Mouse (Mus musculus) yolk sac, embryonic 10.5 days (tissue): ENCODE data around the gene Etv6.

ENCODE experiments used
- DNase-seq: peaks from one replicate; pipeline ENCODE4 v3.0.0-alpha.2; 2017; ENCODE audit warnings: low spot score

Gene Etv6

DNA sequence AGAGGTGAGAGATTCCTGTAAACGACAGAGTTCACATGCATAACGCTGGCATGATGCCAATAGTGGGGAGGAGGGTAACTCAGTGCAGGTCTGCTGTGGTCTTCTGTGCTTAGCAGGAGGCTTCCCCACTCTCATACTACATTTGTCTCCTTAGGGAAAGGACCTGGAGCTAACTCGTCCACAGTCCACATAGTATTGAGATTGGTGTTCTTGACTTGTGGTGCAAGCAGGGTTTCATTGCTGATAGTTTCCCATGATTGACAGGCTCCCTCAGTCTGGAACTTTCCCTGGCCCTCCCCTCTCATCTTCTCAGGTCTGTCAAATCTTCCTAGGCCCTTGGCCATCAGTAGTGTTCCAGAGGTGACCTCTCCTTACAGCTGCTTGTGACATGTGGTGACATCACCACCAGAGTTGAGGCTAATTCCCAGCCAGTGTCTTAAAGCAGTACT is 108.2 kb downstream of the Etv6 start:
- DNase-seq, result no peak

DNA sequence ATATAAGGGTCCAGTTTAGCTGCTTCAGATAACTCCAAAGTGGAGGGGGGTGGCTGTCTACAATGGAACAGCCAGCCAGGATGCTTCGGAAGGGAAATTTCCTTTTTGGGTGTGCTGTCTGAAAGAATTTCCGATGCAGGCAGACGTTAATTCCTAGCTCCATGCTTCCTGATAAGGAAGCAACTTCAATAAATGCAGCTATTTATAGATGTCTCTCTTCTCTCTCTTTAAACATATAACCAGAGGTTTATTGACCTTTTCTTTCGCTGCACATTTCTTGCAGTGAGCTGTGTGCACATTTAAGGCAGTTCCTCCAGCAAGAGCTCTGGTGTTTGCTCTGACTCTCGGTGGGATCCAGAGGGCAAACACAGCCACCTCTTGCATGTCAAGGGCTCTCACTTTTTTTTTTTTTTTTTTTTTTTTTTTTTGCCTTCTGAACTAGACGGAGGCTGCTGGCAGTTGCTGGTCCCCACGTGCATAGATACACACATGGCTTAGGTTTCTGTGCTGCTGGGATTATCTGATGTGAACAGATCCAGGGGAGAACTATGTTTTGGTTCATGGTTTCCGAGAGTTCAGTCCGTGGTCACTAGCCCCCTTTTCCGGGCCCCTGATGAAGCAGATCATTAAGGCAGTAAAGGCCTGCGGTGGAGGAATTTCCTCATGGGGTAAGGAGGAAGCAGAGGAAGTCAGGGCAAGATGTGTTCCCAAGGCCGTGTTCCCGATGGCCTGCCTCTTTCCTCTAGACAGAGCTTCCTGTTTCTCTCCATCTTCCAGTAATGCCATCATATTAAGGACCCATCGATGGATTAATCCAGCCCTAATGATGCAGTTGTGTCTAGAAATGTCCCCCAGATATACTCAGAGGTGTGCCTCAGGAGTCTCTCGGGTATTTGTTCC is 109.0 kb downstream of the Etv6 start:
- peak; percentile 62 for DNase-seq

DNA sequence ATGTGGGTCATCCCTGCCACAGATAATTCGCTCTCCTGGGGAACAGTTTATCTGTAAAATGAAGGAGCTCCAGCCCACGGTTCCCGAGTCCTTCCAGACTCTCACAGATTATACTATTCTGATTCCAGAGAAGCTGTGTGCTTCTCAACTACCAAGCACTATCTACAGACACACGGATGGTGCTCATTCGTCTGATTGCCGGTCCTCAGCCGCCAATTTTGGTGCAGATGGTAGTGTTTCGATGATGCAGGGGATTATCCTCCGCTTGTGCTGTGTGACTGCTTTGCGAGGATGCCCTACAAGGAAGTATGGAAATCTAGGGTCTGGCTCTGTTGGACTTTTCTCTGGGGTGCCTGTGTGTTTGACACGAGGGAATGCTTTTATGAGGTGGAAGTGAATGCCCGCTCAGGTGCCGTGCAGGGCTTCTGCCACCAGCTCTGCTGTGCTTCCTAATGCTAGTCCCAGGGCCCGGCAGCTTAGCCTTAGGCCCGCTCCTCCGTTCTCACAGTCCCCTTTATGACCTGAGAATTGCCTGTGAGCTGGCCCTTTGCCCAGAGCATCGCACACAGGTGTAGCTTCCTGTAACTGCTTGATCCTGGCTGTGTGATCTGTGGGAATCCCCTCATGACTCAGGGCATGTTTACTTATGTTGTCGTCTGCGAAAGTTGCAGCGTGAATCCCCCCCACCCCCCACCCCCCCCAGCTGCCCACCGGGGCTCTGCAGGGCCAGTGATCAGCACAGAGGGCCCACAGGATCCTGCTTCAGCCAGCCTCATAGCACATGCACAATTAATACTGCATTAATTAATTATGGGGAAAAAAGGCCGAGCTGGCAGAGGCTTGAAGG is 112.3 kb downstream of the Etv6 start:
- no peak for DNase-seq

DNA sequence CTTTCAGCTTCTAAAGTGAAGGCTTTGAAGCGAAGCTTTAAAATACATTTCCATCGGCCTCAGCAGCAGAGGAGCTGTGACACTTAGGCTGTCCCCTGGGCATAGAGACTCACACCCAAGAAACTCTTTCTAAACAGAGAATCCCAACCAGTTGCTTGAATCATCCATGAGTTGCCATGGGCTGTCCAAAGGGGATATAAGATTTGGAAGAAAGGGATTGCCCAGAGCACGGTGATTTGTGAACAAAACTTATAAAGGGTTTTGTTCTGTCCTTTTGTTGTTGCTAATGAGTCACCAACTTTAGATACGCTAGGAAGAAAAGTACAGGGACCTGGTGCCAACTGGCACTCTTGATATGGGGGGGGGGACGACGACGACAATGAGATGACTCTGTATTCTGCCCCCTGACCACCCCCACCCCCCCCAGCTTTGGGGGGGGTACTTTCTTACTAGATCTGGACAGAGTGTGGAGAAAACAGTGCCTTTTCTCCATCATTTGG is 113.0 kb downstream of the Etv6 start:
- DNase-seq, result no peak

DNA sequence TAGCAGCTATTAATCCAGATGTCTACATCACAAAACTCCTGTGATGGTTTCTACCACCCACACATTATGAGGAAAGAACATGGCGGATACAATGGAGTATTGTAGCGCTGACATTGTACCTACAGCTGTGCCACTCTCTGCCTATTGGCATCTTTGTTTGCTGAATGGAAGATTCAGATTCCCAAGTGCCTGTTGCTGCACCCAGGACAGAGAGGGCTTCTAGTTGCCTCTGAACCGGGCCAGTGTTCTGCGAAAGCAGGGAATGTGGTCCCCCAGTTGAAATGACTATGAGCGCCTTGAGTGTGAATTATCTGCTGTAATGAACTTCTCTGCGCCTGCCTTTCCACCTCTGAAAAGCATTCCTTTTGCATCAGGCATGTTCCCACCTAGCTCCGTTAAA is 114.1 kb downstream of the Etv6 start:
- DNase-seq, result no peak

DNA sequence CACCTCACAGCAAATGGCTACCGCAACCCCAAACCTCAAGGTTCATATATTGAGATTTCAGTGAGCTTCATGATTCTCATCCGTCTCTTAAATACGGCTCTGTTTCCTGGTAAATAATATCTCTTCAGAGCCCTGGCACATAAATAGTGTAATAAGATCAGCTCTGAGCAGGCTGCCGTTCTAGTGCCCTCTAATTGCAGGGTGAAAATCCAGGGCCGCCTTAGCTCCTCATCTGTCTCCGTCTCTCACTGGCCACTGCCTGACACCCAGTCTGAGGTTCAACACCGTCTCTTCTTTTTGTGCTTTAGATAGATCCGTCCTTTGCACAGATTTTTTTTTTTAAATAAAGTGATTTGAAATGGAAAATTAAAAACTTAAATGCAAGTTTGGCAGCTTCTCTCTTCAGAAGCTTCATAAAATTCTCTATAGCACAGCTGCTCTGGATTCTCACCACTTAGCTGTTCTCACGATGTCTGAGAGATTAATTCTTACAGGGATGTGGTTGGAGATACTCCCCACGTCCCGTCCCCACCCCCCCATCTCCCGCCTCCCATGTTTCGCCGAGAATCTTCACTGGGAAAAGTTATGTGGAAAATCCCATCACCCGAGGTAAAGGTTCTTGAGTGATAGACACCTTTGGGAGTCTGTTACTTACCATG is 115.7 kb downstream of the Etv6 start:
- DNase-seq, result no peak

DNA sequence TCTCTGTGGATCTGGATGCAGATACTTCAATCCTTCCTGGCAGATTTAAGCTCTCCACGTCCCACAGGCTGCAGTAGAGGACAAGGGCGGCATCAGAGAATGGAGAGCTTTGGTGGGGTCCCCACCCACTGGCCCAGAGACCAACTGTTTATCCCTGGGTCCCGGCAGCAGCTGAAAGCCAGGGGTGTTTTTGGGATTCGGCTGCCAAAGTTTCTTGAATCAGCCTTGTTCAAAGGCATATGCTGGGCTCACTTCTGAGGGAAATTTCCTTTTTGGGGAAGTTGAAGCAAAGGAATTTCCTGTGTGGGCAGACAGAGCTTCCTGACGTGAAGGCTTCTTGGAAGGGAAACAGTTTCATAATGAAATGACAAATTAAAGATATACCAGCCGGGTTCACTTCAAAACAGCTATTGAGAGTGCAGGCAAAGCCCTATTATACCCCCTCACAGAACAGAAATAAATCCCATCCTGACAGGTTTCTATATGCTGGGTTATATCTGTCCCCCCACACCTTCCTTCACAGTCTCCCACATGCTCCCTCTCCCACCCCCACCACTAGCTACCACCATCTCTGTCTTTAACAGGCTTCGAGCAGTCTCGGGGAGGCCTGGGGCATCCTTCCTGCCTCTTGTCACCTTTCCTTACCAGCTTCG is 116.5 kb downstream of the Etv6 start:
- no peak for DNase-seq

DNA sequence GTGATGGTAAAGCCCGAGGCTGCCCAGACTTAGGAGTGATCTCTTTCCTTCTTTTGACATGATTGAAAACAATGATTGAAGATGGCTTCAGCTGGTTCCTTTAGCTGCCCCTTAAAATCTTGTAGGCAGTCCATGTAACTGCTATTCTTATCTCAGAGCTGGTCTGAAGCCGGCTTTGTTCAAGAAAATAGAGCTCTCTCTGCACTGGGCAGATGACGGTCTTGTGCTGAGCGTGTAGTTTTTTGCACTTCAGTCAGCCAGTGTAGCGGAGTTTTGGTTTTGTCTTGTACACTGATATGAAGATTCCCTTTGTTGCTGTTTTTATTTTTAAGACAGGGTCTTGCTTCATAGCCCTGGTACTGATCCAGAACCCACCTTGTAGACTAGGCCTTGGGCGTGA is 117.0 kb downstream of the Etv6 start:
- DNase-seq, result no peak

DNA sequence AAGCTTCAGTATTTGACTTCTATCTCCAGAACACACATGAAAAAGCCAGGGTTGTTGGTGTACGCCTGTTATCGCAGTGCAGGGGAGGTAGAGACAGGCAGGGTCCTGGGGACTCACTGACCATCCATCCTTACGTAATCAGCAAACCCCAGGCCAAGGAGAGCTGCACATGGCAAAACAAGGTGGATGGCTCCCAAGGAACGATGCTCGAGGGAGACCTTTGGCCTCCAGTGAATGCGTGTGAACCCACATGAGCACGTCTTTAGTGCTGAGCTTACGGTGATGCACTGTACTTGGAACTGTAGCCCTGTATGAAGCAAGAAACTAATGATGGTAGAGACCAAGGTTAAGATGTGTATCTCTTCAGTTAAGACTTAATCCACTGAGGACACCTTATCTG is 119.2 kb downstream of the Etv6 start:
- no peak for DNase-seq

DNA sequence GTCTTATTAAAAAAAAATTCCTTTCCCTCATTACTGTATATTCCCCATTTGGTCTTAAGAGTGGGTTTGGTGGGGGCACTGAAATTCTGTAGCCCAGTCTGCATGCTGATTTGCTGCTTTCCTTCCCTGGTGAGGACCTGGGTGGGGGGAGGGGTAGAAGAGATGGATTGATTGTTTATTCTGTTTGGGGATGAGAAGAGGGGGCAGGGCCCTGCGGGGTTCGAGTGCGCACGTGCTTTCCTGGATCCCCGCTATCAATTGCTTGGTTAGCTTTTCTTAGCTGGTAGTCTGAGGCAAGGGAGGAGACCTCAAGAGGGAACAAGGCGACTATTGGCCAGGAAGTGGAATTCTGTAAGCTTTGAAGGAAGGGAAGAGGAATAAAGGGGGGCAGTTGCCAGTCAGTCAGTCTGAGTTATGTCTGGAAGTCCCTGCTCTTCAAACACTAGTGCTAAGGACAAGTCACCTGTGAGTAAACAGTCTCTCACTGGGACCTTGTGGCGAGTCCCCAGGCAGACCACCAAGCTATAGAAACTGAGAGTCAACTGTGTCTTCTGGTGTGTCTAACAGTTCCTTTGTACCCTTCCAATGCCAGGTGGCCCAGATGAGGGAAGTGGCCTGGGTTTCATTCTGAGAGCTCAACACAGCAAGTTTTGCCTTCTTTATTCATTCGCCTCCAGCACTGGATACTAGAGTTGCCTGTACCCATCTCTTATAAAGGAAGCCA is 120.6 kb downstream of the Etv6 start:
- no peak for DNase-seq

DNA sequence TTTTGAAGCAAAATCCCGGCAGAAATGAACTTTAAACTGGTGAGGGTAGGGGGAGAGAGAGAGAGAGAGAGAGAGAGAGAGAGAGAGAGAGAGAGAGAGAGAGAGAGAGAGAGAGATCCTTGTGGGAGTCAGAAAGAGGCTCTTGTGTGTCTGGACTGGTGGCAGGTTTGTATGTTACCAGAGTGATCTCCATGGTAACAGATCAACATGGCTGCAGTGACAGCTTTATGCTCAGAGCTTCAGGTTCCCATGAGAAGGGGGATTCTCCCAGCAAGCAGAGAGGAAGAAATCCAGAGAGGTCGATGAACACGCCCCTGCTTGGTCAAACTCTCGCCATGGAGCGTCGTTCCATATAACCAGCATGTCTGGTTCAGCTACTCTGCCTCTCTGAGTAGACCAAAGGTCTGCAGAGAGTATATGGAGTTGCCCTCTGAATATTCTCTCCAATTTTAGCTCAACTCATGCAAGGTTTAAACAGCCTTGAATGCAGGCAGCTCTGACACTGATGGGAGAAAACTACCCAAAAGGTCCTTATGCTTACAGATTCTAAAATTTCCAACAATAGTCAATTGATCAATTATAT is 122.1 kb downstream of the Etv6 start:
- no peak for DNase-seq

DNA sequence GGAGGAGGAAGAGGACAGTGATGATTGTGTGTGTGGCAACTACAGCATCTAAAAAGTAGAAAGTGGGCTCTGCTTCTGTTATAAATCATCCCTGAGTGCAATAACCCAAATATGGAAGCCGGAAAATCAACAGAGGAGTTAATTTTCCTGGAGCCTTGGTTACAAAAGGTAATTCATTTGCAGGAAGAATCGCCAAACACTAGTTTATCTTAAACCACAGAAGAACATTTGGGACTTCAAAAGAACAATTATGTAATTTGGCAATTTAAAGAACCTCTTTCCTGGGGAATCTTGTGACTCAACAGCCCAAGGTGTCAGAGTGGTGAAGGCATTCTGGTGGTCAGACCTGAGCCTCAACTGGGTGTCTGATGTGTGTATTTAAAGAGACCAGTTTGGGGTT is 122.7 kb downstream of the Etv6 start:
- DNase-seq, result no peak

DNA sequence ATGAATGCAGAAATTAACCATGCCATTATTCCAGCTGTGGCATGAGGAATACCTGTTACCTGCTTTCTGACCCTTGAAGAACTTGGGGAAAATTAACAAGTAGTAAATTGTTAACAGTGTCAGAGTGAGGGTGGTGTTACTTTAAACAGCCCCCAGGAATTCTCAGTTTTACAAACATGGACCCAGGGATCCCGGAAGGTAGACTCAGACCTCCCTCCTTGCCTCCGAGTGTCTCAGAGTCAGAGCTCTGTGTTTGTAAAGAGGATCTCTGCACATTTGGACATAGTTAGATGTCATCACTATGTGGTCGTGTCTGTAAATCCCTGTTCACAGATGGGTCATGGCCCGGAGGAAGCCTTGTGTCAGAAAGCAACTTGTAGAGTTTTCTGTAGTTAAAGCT is 124.2 kb downstream of the Etv6 start:
- no peak for DNase-seq

DNA sequence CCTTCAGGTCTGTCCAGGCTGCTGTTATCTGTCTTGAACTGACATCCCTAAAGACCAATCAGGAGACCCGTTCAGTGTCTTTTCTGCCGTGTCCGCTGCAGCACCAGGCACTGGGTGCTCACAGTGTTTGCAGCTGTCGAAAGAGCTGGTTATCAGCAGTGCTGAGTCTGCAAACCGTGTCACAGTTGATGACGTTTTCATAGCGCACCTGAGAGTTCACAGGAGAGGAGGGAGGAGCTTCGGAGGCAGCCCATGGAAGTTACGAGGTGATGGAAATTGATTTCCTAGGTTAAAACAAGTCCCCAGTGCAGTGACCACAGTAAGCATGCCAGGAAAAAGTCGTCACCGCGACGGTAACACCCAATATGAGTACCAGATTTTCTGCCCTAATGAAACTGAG is 125.5 kb downstream of the Etv6 start:
- peak; percentile 69 for DNase-seq

DNA sequence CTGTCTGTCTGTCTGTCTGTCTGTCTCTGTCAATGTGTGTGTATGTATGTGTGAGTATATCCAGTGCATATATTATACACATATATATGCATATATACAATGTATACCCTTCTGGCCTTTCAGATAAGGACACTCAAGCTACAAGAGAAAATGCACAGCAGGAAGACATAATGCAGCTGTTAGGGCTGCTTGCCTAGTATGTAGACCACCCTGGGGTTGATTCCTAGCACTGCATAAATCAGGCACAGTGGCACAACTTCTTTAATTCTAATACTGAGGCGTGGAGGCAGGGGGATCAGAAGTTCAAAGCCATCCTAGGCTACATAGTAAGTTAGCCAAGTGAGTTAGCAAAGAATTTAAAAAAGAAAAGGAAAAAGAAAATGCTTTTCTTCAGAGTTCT is 127.8 kb downstream of the Etv6 start:
- no peak for DNase-seq

DNA sequence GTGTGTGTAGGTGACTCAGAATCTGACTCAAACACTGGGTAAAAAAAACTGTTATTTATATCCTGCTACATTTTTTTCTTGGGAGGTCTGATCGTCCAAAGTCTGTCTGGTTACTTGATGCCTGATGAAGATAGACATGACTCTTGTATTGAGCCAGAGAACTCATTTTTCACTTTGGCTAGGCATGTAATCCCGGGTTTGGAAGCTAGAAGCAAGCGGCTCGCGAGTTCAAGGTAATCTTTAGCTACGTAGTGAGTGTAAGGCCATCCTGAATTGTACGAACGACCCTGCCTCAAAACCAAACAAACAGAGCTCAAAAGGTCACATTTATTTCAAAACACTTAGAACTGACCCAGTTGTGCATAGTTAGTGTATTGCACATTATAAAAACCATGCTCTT is 128.9 kb downstream of the Etv6 start:
- DNase-seq, result no peak

DNA sequence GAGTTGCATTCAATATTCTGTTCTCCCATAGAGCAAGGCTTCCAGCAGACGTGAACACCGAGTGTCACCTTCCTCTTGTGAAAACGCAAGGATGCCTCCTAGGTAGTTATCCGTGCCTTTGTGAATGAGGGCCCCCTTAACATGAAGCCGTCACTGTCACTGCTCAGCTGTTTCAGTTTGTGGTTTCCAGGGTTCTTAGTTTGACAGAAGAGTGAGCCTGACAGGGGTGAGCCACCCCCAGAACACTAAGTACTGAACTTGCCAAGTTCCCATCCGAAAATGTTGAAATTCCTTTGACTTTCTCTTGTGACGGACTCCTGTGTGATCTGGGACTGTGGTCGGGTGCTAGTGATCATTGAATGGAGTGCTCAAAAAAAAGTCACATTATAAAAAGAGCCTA is 129.5 kb downstream of the Etv6 start:
- DNase-seq, result no peak

DNA sequence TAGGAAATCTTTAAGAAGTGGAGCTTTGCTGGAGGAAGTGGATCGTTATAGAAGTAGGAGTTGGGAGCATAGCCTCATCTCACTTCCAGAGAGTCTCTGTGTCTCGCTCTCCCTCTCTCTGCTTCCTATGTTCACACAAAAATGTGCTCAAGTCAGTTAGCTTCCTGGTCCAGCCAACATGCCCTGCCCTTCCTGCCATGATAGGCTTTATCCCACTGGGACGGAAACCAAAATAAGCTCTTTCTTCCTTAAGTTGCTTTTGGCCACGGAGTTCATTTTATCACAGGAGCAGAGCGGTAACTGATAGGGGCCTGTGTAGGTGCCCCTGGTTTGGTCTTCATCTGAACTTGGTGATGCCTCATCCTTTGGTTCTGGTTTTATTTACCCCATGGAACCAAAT is 132.5 kb downstream of the Etv6 start:
- DNase-seq, result no peak

DNA sequence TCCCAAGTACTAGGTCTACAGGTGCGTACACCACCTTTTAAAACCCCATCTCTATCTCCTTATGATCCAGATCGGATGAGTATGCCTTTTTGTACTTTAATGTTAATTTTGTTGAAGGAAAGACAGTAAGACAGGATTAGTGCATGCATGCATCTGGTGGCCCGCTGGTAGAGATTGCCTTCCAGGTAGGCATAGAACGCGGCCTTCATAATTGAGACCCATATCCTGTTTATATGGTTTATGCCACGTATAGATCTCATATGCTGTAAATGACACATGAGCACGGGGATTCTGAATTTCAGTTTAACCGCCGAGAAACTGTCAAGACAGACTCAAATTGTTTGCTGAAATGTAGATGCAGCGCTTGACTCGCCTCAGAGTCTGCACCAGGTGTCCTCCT is 133.3 kb downstream of the Etv6 start:
- no peak for DNase-seq

DNA sequence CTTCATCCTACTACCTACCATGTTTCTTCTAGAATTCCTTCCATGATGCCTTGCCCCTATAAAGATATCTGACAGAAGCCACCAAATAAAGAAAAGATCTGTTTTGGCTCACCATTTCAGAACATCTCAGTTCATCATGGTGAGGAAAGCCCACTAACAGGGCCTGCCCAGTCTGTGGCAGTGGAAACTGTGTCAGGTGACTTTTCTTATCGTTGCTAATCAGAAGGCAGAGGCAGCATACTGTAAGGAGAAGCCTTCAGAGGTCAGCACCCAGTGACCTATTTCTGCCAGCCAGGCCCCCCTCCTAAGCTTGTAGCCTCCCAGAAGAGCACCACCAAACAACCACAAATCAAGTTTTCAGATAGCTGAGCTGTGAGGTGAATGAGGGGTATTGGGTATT is 135.7 kb downstream of the Etv6 start:
- DNase-seq, result no peak
